Mouse (Mus musculus): Measurements from ENCODE around the gene Casp7. TPM values are rescaled to one million over a fixed set of nuclear protein-coding genes. Genes with fewer than 3 reads are reported as not detected.

The Casp7 gene
- polyA plus RNA-seq, 1 experiment: 3.1 TPM

- H3K27ac ChIP-seq (ENCODE audit: insufficient read depth, low read length): no peak overlapping the region
- H3K27me3 ChIP-seq (ENCODE audit: control insufficient read depth, insufficient read depth, low read length): no peaks in the 10 kb centered on the region
- DNase-seq: no peak
- TF ChIP-seq POLR2A (IDR thresholded peaks at IDR 0.05; ENCODE audit: borderline replicate concordance, insufficient read depth, low read length) (no peak), CTCF (IDR thresholded peaks at IDR 0.05; ENCODE audit: borderline replicate concordance, insufficient read depth, low read depth, low read length) (no peak)
- 91% methylated on average over 5 of the region's 5 CpGs for WGBS
- peaks cover 6% of the 10 kb centered on the region for H3K4me1 ChIP-seq (ENCODE audit: control insufficient read depth, insufficient read depth, low read length)
- H3K4me3 ChIP-seq (replicated peaks; ENCODE audit: insufficient read depth, low read depth, low read length): no peak overlapping the region
These were observed 54.0 kb downstream of the Casp7 start for GRCm38 (mm10) chr19:56450892-56451291.

- H3K27ac ChIP-seq (ENCODE audit: insufficient read depth, low read length): no peak overlapping the region
These were observed 54.9 kb downstream of the Casp7 start for GRCm38 (mm10) chr19:56451867-56452266.

DNA sequence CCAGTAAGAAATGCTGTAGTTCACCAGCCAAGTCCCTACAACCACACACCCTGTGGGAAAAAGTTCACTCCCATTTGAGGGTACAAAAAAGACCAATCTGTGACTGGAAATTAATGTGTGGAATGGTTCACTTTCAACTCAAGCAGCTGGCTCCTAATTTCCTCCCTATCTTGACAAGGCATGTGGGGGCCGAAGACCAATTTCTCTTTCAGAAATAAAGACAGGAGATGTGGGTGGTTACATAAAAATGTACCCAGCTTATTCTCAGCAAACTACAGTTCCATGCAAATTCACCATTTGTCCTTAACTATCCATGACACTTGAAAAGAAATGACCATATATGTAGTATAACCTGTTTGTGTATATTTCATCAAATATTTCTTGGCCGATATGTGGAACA is 55.5 kb downstream of the Casp7 start:
- TF ChIP-seq POLR2A (IDR thresholded peaks at IDR 0.05; ENCODE audit: borderline replicate concordance, insufficient read depth, low read length) (no peak), CTCF (IDR thresholded peaks at IDR 0.05; ENCODE audit: borderline replicate concordance, insufficient read depth, low read depth, low read length) (no peak)
- H3K4me1 ChIP-seq (ENCODE audit: control insufficient read depth, insufficient read depth, low read length): peaks cover 11% of the 10 kb centered on the region
- no peak for DNase-seq
- no peak overlapping the region for H3K4me3 ChIP-seq (replicated peaks; ENCODE audit: insufficient read depth, low read depth, low read length)
- H3K27ac ChIP-seq (ENCODE audit: insufficient read depth, low read length): no peak overlapping the region
- no peaks in the 10 kb centered on the region for H3K27me3 ChIP-seq (ENCODE audit: control insufficient read depth, insufficient read depth, low read length)
- 89% methylated on average over 2 of the region's 2 CpGs for WGBS

More at GRCm38 (mm10) chr19:56451867-56452266, 54.9 kb downstream of the Casp7 start:
- peaks cover 11% of the 10 kb centered on the region for H3K4me1 ChIP-seq (ENCODE audit: control insufficient read depth, insufficient read depth, low read length)
- DNase-seq: no peak
- H3K4me3 ChIP-seq (replicated peaks; ENCODE audit: insufficient read depth, low read depth, low read length): no peak overlapping the region
- H3K27me3 ChIP-seq (ENCODE audit: control insufficient read depth, insufficient read depth, low read length): no peaks in the 10 kb centered on the region
- WGBS: 39% methylated on average over 4 of the region's 4 CpGs
- no peak for TF ChIP-seq CTCF (IDR thresholded peaks at IDR 0.05; ENCODE audit: borderline replicate concordance, insufficient read depth, low read depth, low read length)
- TF ChIP-seq POLR2A (IDR thresholded peaks at IDR 0.05; ENCODE audit: borderline replicate concordance, insufficient read depth, low read length): no peak

- H3K27ac ChIP-seq (ENCODE audit: insufficient read depth, low read length): no peak overlapping the region
- no peaks in the 10 kb centered on the region for H3K27me3 ChIP-seq (ENCODE audit: control insufficient read depth, insufficient read depth, low read length)
- H3K4me3 ChIP-seq (replicated peaks; ENCODE audit: insufficient read depth, low read depth, low read length): no peak overlapping the region
- DNase-seq: no peak
- TF ChIP-seq POLR2A (IDR thresholded peaks at IDR 0.05; ENCODE audit: borderline replicate concordance, insufficient read depth, low read length): no peak
- no peak for TF ChIP-seq CTCF (IDR thresholded peaks at IDR 0.05; ENCODE audit: borderline replicate concordance, insufficient read depth, low read depth, low read length)
- 84% methylated on average over 4 of the region's 4 CpGs for WGBS
- H3K4me1 ChIP-seq (ENCODE audit: control insufficient read depth, insufficient read depth, low read length): peaks cover 14% of the 10 kb centered on the region
These were observed 57.9 kb downstream of the Casp7 start for GRCm38 (mm10) chr19:56454862-56455261.

- 9% methylated on average over 2 of the region's 2 CpGs for WGBS
- DNase-seq: peak; percentile 53 to 76
- Histone ChIP-seq H3K27ac (ENCODE audit: insufficient read depth, low read length) (no peak overlapping the region), H3K4me1 (ENCODE audit: control insufficient read depth, insufficient read depth, low read length) (peaks cover 14% of the 10 kb centered on the region), H3K4me3 (replicated peaks; ENCODE audit: insufficient read depth, low read depth, low read length) (no peak overlapping the region), H3K27me3 (ENCODE audit: control insufficient read depth, insufficient read depth, low read length) (no peaks in the 10 kb centered on the region)
- TF ChIP-seq POLR2A (IDR thresholded peaks at IDR 0.05; ENCODE audit: borderline replicate concordance, insufficient read depth, low read length) (no peak), CTCF (IDR thresholded peaks at IDR 0.05; ENCODE audit: borderline replicate concordance, insufficient read depth, low read depth, low read length) (no peak)
These were observed 58.4 kb downstream of the Casp7 start for GRCm38 (mm10) chr19:56455369-56455768.

- WGBS: 93% methylated on average over 4 of the region's 4 CpGs
- Histone ChIP-seq H3K4me3 (replicated peaks; ENCODE audit: insufficient read depth, low read depth, low read length) (no peak overlapping the region), H3K4me1 (ENCODE audit: control insufficient read depth, insufficient read depth, low read length) (peaks cover 21% of the 10 kb centered on the region), H3K27me3 (ENCODE audit: control insufficient read depth, insufficient read depth, low read length) (no peaks in the 10 kb centered on the region), H3K27ac (ENCODE audit: insufficient read depth, low read length) (no peak overlapping the region)
- no peak for DNase-seq
- TF ChIP-seq CTCF (IDR thresholded peaks at IDR 0.05; ENCODE audit: borderline replicate concordance, insufficient read depth, low read depth, low read length): no peak
- no peak for TF ChIP-seq POLR2A (IDR thresholded peaks at IDR 0.05; ENCODE audit: borderline replicate concordance, insufficient read depth, low read length)
These were observed 60.6 kb downstream of the Casp7 start for GRCm38 (mm10) chr19:56457569-56457968.

DNA sequence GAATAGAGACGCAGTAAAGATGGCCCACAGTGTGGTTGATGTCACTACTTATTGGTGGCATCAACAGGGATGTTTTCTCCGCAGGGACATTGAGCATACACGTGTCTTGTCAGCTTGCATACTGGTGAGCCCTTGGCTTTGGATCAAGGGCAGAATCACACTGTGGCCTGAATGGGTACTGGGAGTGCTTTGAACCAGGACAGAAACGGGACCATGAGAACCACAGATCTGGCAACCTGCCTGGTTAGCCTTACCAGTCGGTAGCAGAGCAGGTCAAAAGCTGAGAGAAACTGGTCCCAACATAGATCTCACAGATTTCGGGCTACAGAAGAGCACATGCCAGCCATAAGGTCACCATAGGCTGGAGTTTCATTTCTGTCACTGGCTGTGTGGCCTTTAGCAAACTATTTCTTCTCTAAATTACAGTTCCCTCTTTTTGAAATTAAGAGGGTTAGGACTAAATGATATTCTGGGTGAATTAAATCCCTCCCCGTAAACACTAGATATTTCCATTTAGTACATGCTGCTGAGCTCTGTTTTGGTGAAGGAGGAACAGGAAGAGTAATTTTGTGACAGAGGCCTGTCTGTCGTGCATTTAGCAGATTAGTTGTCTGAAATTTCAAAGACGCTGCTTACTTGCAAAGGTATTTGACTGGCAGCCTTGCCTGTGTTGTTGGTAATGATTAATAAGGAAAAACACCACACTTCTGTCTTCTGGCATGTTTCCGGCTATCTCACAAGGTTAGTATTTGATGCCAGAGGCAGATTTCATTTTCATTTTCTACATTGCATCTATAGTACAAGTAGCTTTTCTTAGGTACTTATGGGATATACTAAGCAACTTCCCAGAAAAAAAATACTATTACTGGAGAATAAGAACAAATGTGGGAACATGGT is 62.5 kb downstream of the Casp7 start:
- WGBS: 62% methylated on average over 10 of the region's 10 CpGs

GRCm38 (mm10) chr19:56460241-56460640 is 63.3 kb downstream of the Casp7 start:
- Histone ChIP-seq H3K27me3 (ENCODE audit: control insufficient read depth, insufficient read depth, low read length) (no peaks in the 10 kb centered on the region), H3K4me3 (replicated peaks; ENCODE audit: insufficient read depth, low read depth, low read length) (no peak overlapping the region), H3K27ac (ENCODE audit: insufficient read depth, low read length) (no peak overlapping the region), H3K4me1 (ENCODE audit: control insufficient read depth, insufficient read depth, low read length) (peaks cover 17% of the 10 kb centered on the region)
- 69% methylated on average over 2 of the region's 2 CpGs for WGBS
- DNase-seq: no peak
- no peak for TF ChIP-seq CTCF (IDR thresholded peaks at IDR 0.05; ENCODE audit: borderline replicate concordance, insufficient read depth, low read depth, low read length)
- no peak for TF ChIP-seq POLR2A (IDR thresholded peaks at IDR 0.05; ENCODE audit: borderline replicate concordance, insufficient read depth, low read length)

More for the DNA sequence above, 62.5 kb downstream of the Casp7 start:
- TF ChIP-seq POLR2A (IDR thresholded peaks at IDR 0.05; ENCODE audit: borderline replicate concordance, insufficient read depth, low read length): no peak
- TF ChIP-seq CTCF (IDR thresholded peaks at IDR 0.05; ENCODE audit: borderline replicate concordance, insufficient read depth, low read depth, low read length): no peak
- Histone ChIP-seq H3K27ac (ENCODE audit: insufficient read depth, low read length) (no peak overlapping the region), H3K27me3 (ENCODE audit: control insufficient read depth, insufficient read depth, low read length) (no peaks in the 10 kb centered on the region), H3K4me1 (ENCODE audit: control insufficient read depth, insufficient read depth, low read length) (peaks cover 17% of the 10 kb centered on the region), H3K4me3 (replicated peaks; ENCODE audit: insufficient read depth, low read depth, low read length) (no peak overlapping the region)
- DNase-seq: peak in 1 of 2 experiments; percentile 28

All from cerebellum, adult 2 months (tissue).